Mouse (Mus musculus): Measurements from ENCODE around the gene Ciart.

- TF ChIP-seq CTCF (IDR thresholded peaks at IDR 0.05; ENCODE audit: low read depth, low read length) = no peak
- no peak for TF ChIP-seq EP300 (IDR thresholded peaks at IDR 0.05; ENCODE audit: insufficient read depth, low read depth, low read length)
Measured at GRCm38 (mm10) chr3:95929581-95930470, 47.8 kb upstream of the Ciart start.

All from ES-Bruce4 (cell line).